Mouse (Mus musculus) cortical plate, adult 2 months (tissue): ENCODE measurements around the gene Kctd17.

Experiments used
- CTCF ChIP-seq: fragments of 200-500 bp; IDR thresholded peaks from 2 replicates; pipeline ENCODE4 v1.5.1; 2011; ENCODE audit warnings: mild to moderate bottlenecking, control low read depth, low read length; ENCODE audit not compliant: insufficient read depth; ENCODE audit errors: extremely low read depth
- POLR2A ChIP-seq: fragments of 200-500 bp; IDR thresholded peaks from 2 replicates; pipeline ENCODE4 v1.6.1; 2011; ENCODE audit warnings: mild to moderate bottlenecking, low read length, control low read depth; ENCODE audit not compliant: insufficient read depth; ENCODE audit errors: extremely low read depth

GRCm38 (mm10) chr15:78413083-78413718 lies 15.2 kb upstream of the Kctd17 start:
- no peak for TF ChIP-seq POLR2A
- TF ChIP-seq CTCF: no peak
